Mouse (Mus musculus): Measurements from ENCODE around the gene Rras2. TPM values are rescaled to one million over a fixed set of nuclear protein-coding genes. Genes with fewer than 3 reads are reported as not detected.

The Rras2 gene
- total RNA-seq, 2 experiments from 2014 or later = 16.4 to 20.8 TPM

GRCm38 (mm10) chr7:114043929-114044549 lies 73.5 kb downstream of the Rras2 start:
- H3K27ac ChIP-seq = no peak overlapping the region; the same call in 1 of the 2 replicates

DNA sequence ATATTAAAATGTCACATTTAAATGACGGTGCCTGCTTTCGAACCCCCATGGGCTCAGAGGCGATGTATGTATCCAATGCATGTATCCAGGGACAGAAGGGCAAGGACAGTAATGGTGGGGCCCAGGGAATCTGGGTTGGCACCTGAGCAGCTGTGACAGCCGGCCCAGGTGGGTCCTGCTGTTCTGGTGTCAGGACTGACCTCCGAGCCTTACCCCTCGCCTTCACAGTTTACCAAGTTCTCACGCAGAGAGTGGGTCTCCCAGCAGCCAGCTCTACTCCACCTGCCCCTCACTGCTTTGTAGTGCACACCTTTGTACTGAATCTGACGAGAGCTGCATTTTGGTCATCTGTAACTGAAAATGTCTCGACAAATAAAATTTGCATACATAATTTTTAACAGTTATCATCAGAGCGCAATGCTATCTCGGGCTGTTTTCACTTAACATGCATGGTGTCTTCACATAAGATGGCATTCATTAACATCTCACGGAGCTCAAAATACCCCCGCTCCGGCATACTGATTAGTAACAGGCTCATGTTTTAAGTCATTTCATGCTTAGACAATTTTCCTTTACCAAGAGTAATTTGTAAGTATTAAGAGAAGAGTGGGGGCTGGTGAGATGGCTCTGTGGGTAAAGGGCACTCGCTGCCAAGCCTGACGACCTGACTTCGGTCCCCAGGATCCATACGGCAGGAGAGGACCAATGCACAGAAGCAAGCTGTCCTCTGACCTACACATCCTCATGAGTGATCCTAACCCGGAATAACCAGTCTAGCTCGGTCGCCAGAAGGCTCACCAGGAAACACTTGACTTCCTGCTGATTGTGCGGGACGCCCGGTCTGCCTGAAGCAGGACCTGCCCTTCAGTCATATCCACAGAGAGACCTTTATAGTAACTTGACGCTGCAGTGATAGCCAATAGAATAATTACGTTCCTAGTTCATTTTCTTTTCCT lies 74.3 kb downstream of the Rras2 start:
- Histone ChIP-seq H3K4me3 (no peak overlapping the region), H3K27ac (no peak overlapping the region; the same call in 1 of the 2 replicates)
- intact Hi-C loops (cut with DNase I) = no loop called here
- DNase-seq (ENCODE audit: extremely low spot score in 1 of 2, low spot score in 2 of 2) = no peak
- TF ChIP-seq CTCF (IDR thresholded peaks at IDR 0.05) = no peak

More at GRCm38 (mm10) chr7:114043929-114044549, 73.5 kb downstream of the Rras2 start:
- TF ChIP-seq CTCF (IDR thresholded peaks at IDR 0.05) = no peak
- H3K4me3 ChIP-seq = no peak overlapping the region
- DNase-seq (ENCODE audit: extremely low spot score in 1 of 2, low spot score in 2 of 2) = no peak
- intact Hi-C loops (cut with DNase I) = no loop called here

DNA sequence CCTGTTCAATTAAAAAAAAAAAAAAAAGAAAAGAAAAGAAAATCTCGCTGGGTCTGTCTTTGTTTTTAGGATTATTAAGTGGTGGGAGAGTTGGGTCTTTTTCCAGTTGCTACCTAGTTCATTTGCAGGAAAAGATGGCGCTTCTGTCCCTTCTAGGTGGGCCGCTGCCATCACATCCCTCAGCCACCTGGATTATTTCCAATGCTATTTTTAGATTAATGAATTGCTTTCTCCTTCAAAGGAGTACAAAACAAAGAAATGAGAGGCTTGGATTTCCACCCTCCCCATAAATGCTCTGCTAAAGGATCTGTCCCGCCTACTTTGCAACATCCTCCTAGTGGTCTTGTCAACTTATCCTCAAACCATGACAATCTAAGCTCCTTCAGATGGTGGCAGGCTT lies 76.2 kb downstream of the Rras2 start:
- no peak for DNase-seq (ENCODE audit: extremely low spot score in 1 of 2, low spot score in 2 of 2)
- intact Hi-C loops (cut with DNase I) = no loop called here
- no peak for TF ChIP-seq CTCF (IDR thresholded peaks at IDR 0.05)
- Histone ChIP-seq H3K4me3 (no peak overlapping the region), H3K27ac (no peak overlapping the region)

GRCm38 (mm10) chr7:114037237-114037636 lies 80.3 kb downstream of the Rras2 start:
- intact Hi-C loops (cut with DNase I) = no loop called here
- H3K27ac ChIP-seq = no peak overlapping the region
- DNase-seq (ENCODE audit: extremely low spot score in 1 of 2, low spot score in 2 of 2) = no peak
- no peak overlapping the region for H3K4me3 ChIP-seq
- no peak for TF ChIP-seq CTCF (IDR thresholded peaks at IDR 0.05)

DNA sequence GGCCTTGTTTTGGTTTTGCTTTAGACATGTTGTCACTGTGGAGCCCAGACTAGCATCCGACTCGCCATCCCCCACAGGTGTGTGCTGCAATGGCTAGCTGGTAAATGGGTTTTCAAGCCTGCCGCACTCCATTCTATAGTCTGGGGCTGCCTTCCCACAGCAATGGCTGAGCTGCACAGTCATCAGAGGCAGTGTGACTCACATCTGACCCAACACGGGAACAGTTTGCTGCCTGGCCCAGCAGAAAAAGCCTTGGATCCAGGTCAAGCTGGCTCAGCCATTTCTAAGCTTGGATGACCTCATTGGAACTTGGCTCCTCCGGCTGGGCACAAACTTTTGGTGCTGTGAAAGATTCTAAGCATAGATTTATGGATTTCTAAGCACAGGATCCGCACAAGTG lies 88.0 kb downstream of the Rras2 start:
- H3K27ac ChIP-seq = no peak overlapping the region
- TF ChIP-seq CTCF (IDR thresholded peaks at IDR 0.05) = no peak
- no peak overlapping the region for H3K4me3 ChIP-seq
- peak in 1 of 2 experiments; percentile 36 for DNase-seq (ENCODE audit: extremely low spot score in 1 of 2, low spot score in 2 of 2)
- intact Hi-C loops (cut with DNase I) = no loop called here

GRCm38 (mm10) chr7:114028828-114029227 lies 88.8 kb downstream of the Rras2 start:
- intact Hi-C loops (cut with DNase I) = no loop called here
- no peak for TF ChIP-seq CTCF (IDR thresholded peaks at IDR 0.05)
- Histone ChIP-seq H3K27ac (no peak overlapping the region), H3K4me3 (no peak overlapping the region)
- DNase-seq (ENCODE audit: extremely low spot score in 1 of 2, low spot score in 2 of 2) = no peak

DNA sequence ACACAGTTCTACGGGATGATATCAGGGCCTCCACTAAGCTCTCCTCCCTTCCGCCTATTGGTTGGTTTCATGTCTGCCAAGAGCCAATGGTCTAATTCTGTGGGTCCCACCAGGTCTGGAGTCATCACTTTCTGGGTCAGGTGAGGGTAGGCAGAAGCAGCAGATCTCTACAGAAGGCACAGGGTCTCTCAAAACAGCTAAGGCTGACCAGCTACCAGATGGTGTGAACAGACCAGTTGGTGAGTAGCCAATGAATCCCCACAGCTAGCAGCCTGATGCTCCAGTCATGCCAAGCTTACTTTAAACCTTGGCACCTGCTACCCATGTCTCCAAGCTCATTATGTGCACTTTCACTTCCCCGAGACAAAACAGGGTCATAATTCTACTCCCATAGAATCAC lies 90.2 kb downstream of the Rras2 start:
- no peak for DNase-seq (ENCODE audit: extremely low spot score in 1 of 2, low spot score in 2 of 2)
- no peak overlapping the region for H3K27ac ChIP-seq
- TF ChIP-seq CTCF (IDR thresholded peaks at IDR 0.05) = no peak
- intact Hi-C loops (cut with DNase I) = no loop called here
- H3K4me3 ChIP-seq = no peak overlapping the region

DNA sequence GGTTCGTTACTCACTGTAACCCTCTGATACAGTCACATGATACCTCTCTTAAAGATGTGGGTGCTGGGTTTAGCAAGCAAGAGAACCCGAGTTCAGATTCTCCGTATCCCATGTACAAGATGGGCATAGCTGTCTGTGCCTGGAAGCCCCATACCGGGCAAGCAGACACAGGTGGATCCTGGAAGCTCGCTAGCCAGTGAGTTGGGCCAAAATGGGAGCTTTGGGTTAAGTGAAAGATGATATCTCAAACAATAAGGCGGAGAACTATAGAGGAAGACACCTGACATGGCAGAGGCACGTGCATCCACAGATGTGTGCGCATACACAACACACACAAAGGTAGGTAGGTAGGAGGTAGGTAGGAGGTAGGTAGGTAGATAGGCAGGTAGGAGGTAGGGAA lies 90.7 kb downstream of the Rras2 start:
- no peak for DNase-seq (ENCODE audit: extremely low spot score in 1 of 2, low spot score in 2 of 2)
- H3K4me3 ChIP-seq = no peak overlapping the region
- H3K27ac ChIP-seq = no peak overlapping the region
- no peak for TF ChIP-seq CTCF (IDR thresholded peaks at IDR 0.05)
- intact Hi-C loops (cut with DNase I) = no loop called here

DNA sequence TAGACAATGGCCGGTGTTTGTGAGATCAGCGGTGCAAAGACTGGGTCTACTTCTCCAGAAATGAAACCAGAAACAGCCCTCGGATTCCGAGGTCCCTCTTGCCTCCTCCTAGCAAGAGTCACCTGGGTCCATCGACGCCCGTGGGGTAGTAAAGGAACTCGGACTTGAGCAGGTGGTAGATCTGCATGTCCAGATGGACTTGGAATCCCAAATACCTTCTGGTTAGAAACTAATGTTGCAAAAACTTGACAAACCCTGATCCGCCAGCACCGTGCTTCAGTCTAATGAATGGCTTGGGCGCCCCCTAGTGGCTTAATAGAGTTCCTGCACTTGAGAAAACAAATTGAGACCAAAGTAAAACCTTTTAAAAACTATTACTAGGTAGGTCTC lies 96.9 kb downstream of the Rras2 start:
- Histone ChIP-seq H3K4me3 (peak overlapping the region; percentile 51), H3K27ac (peak overlapping the region; percentile 63; the same call in 1 of the 2 replicates)
- intact Hi-C loops (cut with DNase I) = loop anchor here (1.0 kb wide), 3 partner anchors 261 to 642 kb away; no protein-coding TSS in a partner anchor
- peak; percentile 78 to 81 for DNase-seq (ENCODE audit: extremely low spot score in 1 of 2, low spot score in 2 of 2)
- TF ChIP-seq CTCF (IDR thresholded peaks at IDR 0.05) = peak; percentile 98

- intact Hi-C loops (cut with DNase I) = loop anchor here (1.0 kb wide), 3 partner anchors 261 to 642 kb away; no protein-coding TSS in a partner anchor
- TF ChIP-seq CTCF (IDR thresholded peaks at IDR 0.05) = no peak
- Histone ChIP-seq H3K27ac (peak overlapping the region; percentile 63; the same call in 1 of the 2 replicates), H3K4me3 (peak overlapping the region; percentile 51)
- DNase-seq (ENCODE audit: extremely low spot score in 1 of 2, low spot score in 2 of 2) = no peak
Observed at GRCm38 (mm10) chr7:114020057-114020703, 97.4 kb downstream of the Rras2 start.

DNA sequence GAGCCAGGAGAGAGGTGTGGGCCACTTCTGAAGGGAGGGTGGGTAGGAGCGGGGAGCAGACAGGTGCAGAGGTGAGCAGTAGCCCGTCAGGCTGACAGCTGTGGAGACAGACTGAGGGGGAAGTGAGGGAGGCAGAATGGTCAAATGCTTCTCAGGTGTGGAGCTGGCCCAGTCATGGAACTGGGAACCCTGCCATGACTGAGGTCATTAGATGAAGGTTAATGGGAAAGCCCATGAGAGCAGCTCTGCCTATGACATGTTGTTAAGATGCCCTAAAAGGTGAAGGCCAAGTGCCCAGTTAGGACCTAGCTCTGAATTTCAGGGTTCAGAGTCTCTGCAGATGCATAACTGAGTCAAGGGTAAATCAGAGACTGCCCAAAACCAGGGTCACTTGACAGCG lies 98.7 kb downstream of the Rras2 start:
- Histone ChIP-seq H3K27ac (no peak overlapping the region), H3K4me3 (no peak overlapping the region)
- no peak for DNase-seq (ENCODE audit: extremely low spot score in 1 of 2, low spot score in 2 of 2)
- TF ChIP-seq CTCF (IDR thresholded peaks at IDR 0.05) = no peak
- intact Hi-C loops (cut with DNase I) = no loop called here

All from left cerebral cortex, adult 2 months (tissue).